ENCODE assay signal across 11 mouse cellular contexts in genomic region chr1:118343649-118344435, GRCm38 (mm10). TPM values are rescaled to one million over a fixed set of nuclear protein-coding genes. Genes with fewer than 3 reads are reported as not detected.
DNase-seq lines count a peak whose midpoint lies in the region; ATAC-seq lines count a peak whose summit lies in the region.
"Had no signal": no experiment of that assay in that cellular context is flagged by ENCODE, and none has a peak within 500 bp of the region (broad histone marks: within the 10 kb centered on the region; RNA-seq: fewer than 3 reads in every experiment).

No protein-coding gene starts in this region.

- no peak overlapping the region for H3K4me3 ChIP-seq in liver, embryonic 16.5 days (ENCODE audit: low read depth, low read length)
- no peak overlapping the region for H3K4me3 ChIP-seq in liver, embryonic 12.5 days
- no peak overlapping the region for H3K4me3 ChIP-seq in embryonic facial prominence, embryonic 11.5 days (ENCODE audit: low read depth, low read length)
- H3K4me3 ChIP-seq: neural tube, embryonic 12.5 days had no signal

- H3K4me1 ChIP-seq in liver, embryonic 16.5 days (ENCODE audit: control insufficient read depth, low read depth, low read length): no peaks in the 10 kb centered on the region
- 0 out of 2 replicates have a peak, but pooled peaks cover 7% of the 10 kb centered on the region for H3K4me1 ChIP-seq in liver, embryonic 12.5 days
- H3K4me1 ChIP-seq in embryonic facial prominence, embryonic 11.5 days (ENCODE audit: control insufficient read depth, insufficient read depth, low read length): no peaks in the 10 kb centered on the region
- H3K4me1 ChIP-seq: neural tube, embryonic 12.5 days had no signal

- no peak overlapping the region for H3K4me2 ChIP-seq in liver, embryonic 16.5 days (ENCODE audit: low read depth, low read length)
- H3K4me2 ChIP-seq in liver, embryonic 12.5 days: no peak overlapping the region
- no peak overlapping the region for H3K4me2 ChIP-seq in embryonic facial prominence, embryonic 11.5 days (ENCODE audit: low read depth, low read length)
- H3K4me2 ChIP-seq: neural tube, embryonic 12.5 days had no signal

- no peaks in the 10 kb centered on the region for H3K9me3 ChIP-seq in liver, embryonic 16.5 days (replicated peaks; ENCODE audit: control insufficient read depth, low read length)
- no peaks in the 10 kb centered on the region for H3K9me3 ChIP-seq in liver, embryonic 12.5 days (replicated peaks)
- H3K9me3 ChIP-seq in embryonic facial prominence, embryonic 11.5 days (replicated peaks; ENCODE audit: control insufficient read depth, low read length): no peaks in the 10 kb centered on the region
- H3K9me3 ChIP-seq: neural tube, embryonic 12.5 days had no signal

- DNase-seq in embryonic facial prominence, embryonic 11.5 days (ENCODE audit: low spot score): peak; percentile 50
- peak; percentile 58 for DNase-seq in kidney, postnatal 14 days
- DNase-seq in lung, postnatal 25 days (ENCODE audit: low spot score): peak; percentile 34
- DNase-seq in heart, adult 9 months (ENCODE audit: low spot score in 2 of 2): no peak
- no peak for DNase-seq in left cerebral cortex, adult 8-10 months (ENCODE audit: low spot score in 2 of 2)
- DNase-seq in urinary bladder, postnatal 10 days (ENCODE audit: low spot score): no peak
- DNase-seq: gastrocnemius, postnatal 10 days; heart, postnatal 14 days had no signal

- WGBS in liver, embryonic 16.5 days (ENCODE audit: insufficient replicate concordance): 35% methylated on average over 6 of the region's 6 CpGs
- WGBS in liver, embryonic 12.5 days (ENCODE audit: insufficient replicate concordance): 26% methylated on average over 6 of the region's 6 CpGs
- 28% methylated on average over 6 of the region's 6 CpGs for WGBS in embryonic facial prominence, embryonic 11.5 days

- H3K27me3 ChIP-seq in liver, embryonic 16.5 days (ENCODE audit: control insufficient read depth, insufficient read depth, low read depth, low read length): no peaks in the 10 kb centered on the region
- no peaks in the 10 kb centered on the region for H3K27me3 ChIP-seq in liver, embryonic 12.5 days (replicated peaks)
- no peaks in the 10 kb centered on the region for H3K27me3 ChIP-seq in embryonic facial prominence, embryonic 11.5 days (ENCODE audit: control insufficient read depth, insufficient read depth, low read length)
- H3K27me3 ChIP-seq: neural tube, embryonic 12.5 days had no signal

- H3K27ac ChIP-seq in liver, embryonic 16.5 days (ENCODE audit: low read length): no peak overlapping the region
- H3K27ac ChIP-seq in liver, embryonic 12.5 days: no peak overlapping the region
- no peak overlapping the region for H3K27ac ChIP-seq in embryonic facial prominence, embryonic 11.5 days (replicated peaks; ENCODE audit: low read depth, low read length)
- H3K27ac ChIP-seq: neural tube, embryonic 12.5 days had no signal

- 0 out of 2 replicates have a peak, but pooled peaks have one; percentile 30 for ATAC-seq in liver, embryonic 16.5 days (ENCODE audit: low read depth)
- no peak for ATAC-seq in liver, embryonic 12.5 days
- ATAC-seq in embryonic facial prominence, embryonic 11.5 days (replicated peaks; ENCODE audit: insufficient number of reproducible peaks, low FRiP score, low TSS enrichment, low read depth): no peak

- no peaks in the 10 kb centered on the region for H3K36me3 ChIP-seq in liver, embryonic 16.5 days (ENCODE audit: control insufficient read depth, insufficient read depth)
- no peaks in the 10 kb centered on the region for H3K36me3 ChIP-seq in liver, embryonic 12.5 days
- no peaks in the 10 kb centered on the region for H3K36me3 ChIP-seq in embryonic facial prominence, embryonic 11.5 days (replicated peaks; ENCODE audit: control insufficient read depth, insufficient read depth, low read depth, low read length)
- H3K36me3 ChIP-seq: neural tube, embryonic 12.5 days had no signal

- no peak overlapping the region for H3K9ac ChIP-seq in liver, embryonic 16.5 days (ENCODE audit: low read depth, low read length)
- no peak overlapping the region for H3K9ac ChIP-seq in liver, embryonic 12.5 days
- no peak overlapping the region for H3K9ac ChIP-seq in embryonic facial prominence, embryonic 11.5 days (replicated peaks; ENCODE audit: low read length)
- H3K9ac ChIP-seq: neural tube, embryonic 12.5 days had no signal

RNA-seq across cellular contexts. Expression of gene Nifk, which starts 22.2 kb away (rescaled TPM):
- polyA plus RNA-seq in liver, embryonic 16.5 days (2015; fragmentation: Nextera tagmentation; extraction: Ambion mirVana): 31.6 and 32.3 TPM in 2 replicates
- 81.9 and 86.3 TPM in 2 replicates for polyA plus RNA-seq in liver, embryonic 12.5 days (2016; fragmentation: Nextera tagmentation; extraction: Ambion mirVana)
- polyA plus RNA-seq in embryonic facial prominence, embryonic 11.5 days (2014; fragmentation: Nextera tagmentation; extraction: Ambion mirVana): 113 and 120 TPM in 2 replicates
- 10 to 100 TPM; 17.6 to 22.6 (median 19.9) TPM for total RNA-seq in left cerebral cortex, adult 8-10 months (2022)

RNA-seq across cellular contexts. Expression of gene Tsn, which starts 32.3 kb away (rescaled TPM):
- 119 and 127 TPM in 2 replicates for polyA plus RNA-seq in liver, embryonic 16.5 days (2015; fragmentation: Nextera tagmentation; extraction: Ambion mirVana)
- polyA plus RNA-seq in liver, embryonic 12.5 days (2016; fragmentation: Nextera tagmentation; extraction: Ambion mirVana): 212 and 226 TPM in 2 replicates
- polyA plus RNA-seq in embryonic facial prominence, embryonic 11.5 days (2014; fragmentation: Nextera tagmentation; extraction: Ambion mirVana): 403 and 411 TPM in 2 replicates
- total RNA-seq in left cerebral cortex, adult 8-10 months (2022): 100 to 1,000 TPM; 113 to 126 (median 120) TPM

RNA-seq across cellular contexts. Expression of gene Clasp1, which starts 45.0 kb away (rescaled TPM):
- 10.9 and 11.2 TPM in 2 replicates for polyA plus RNA-seq in liver, embryonic 16.5 days (2015; fragmentation: Nextera tagmentation; extraction: Ambion mirVana)
- 21.6 and 22.3 TPM in 2 replicates for polyA plus RNA-seq in liver, embryonic 12.5 days (2016; fragmentation: Nextera tagmentation; extraction: Ambion mirVana)
- polyA plus RNA-seq in embryonic facial prominence, embryonic 11.5 days (2014; fragmentation: Nextera tagmentation; extraction: Ambion mirVana): 57.7 and 62.2 TPM in 2 replicates
- 100 to 1,000 TPM; 104 to 124 (median 113) TPM for total RNA-seq in left cerebral cortex, adult 8-10 months (2022)

Comparison
In these comparisons a context has a peak if more than half of its experiments do, and no peak if none do; other contexts are left out.
1. DNase-seq: peak in embryonic facial prominence, embryonic 11.5 days (single experiment), kidney, postnatal 14 days (single experiment) and lung, postnatal 25 days (single experiment); none in heart, adult 9 months (0 of 2), left cerebral cortex, adult 8-10 months (0 of 2) and urinary bladder, postnatal 10 days (single experiment).